Mouse (Mus musculus) neural tube, embryonic 11.5 days (tissue): ENCODE results near the gene Tmem9. TPM values are rescaled to one million over a fixed set of nuclear protein-coding genes. Genes with fewer than 3 reads are reported as not detected.

Source experiments
- ATAC-seq: fragments of 200-750 bp; cut with Nextera tagmentation; 2 replicates; pipeline ENCODE4 v1.8.0; 2017; ENCODE audit warnings: moderate number of reproducible peaks, mild to moderate bottlenecking, moderate TSS enrichment, moderate library complexity; ENCODE audit not compliant: insufficient read depth, low FRiP score, low TSS enrichment
- DNase-seq: peaks from one replicate; pipeline ENCODE4 v3.0.0-alpha.2; 2015; ENCODE audit warnings: low spot score
- H3K27ac ChIP-seq: fragments of 300-500 bp; sonication (generic); 2 replicates; pipeline ENCODE4 v1.5.1; 2014; ENCODE audit warnings: low read depth, mild to moderate bottlenecking, low read length
- H3K27me3 ChIP-seq: fragments of 300-500 bp; sonication (generic); 2 replicates; pipeline ENCODE4 v1.6.1; 2014; ENCODE audit warnings: mild to moderate bottlenecking, low read length, mixed read lengths; ENCODE audit not compliant: control insufficient read depth, insufficient read depth
- H3K36me3 ChIP-seq: fragments of 300-500 bp; sonication (generic); 2 replicates; pipeline ENCODE4 v1.6.1; 2014; ENCODE audit warnings: mild to moderate bottlenecking, low read length, moderate library complexity, mixed read lengths; ENCODE audit not compliant: control insufficient read depth, insufficient read depth
- H3K4me1 ChIP-seq: fragments of 300-500 bp; sonication (generic); 2 replicates; pipeline ENCODE4 v1.6.1; 2014; ENCODE audit warnings: low read length, mixed read lengths; ENCODE audit not compliant: control insufficient read depth, insufficient read depth
- H3K4me2 ChIP-seq: fragments of 300-500 bp; sonication (generic); 2 replicates; pipeline ENCODE4 v1.6.1; 2014; ENCODE audit warnings: low read depth, mild to moderate bottlenecking, moderate library complexity
- H3K4me3 ChIP-seq: fragments of 300-500 bp; sonication (generic); 2 replicates; pipeline ENCODE4 v1.5.1; 2014; ENCODE audit warnings: low read depth, low read length
- H3K9ac ChIP-seq: fragments of 300-500 bp; sonication (generic); 2 replicates; pipeline ENCODE4 v1.6.1; 2014; ENCODE audit warnings: mild to moderate bottlenecking, low read length
- H3K9me3 ChIP-seq: fragments of 300-500 bp; sonication (generic); 2 replicates; pipeline ENCODE4 v1.6.1; 2016; ENCODE audit warnings: low read length; ENCODE audit not compliant: control insufficient read depth
- WGBS: fragments of 180-500 bp; shearing (Covaris S2); extraction: QIAGEN DNeasy Blood & Tissue Kit; methylation state at CpG from one replicate; pipeline ENCODE4 v1.1.7; 2014; 5-methylcytosine and 5-hydroxymethylcytosine counted together
- polyA plus RNA-seq: library from polyadenylated mRNA; unstranded; fragments of >200 nt; fragmentation: Nextera tagmentation; extraction: Ambion mirVana; gene quantifications from 2 replicates; pipeline ENCODE4 v1.2.1, GENCODE M21; 2014

Tmem9 gene
- polyA plus RNA-seq, 1 experiment from 2014 or later: 64.6 TPM

DNA sequence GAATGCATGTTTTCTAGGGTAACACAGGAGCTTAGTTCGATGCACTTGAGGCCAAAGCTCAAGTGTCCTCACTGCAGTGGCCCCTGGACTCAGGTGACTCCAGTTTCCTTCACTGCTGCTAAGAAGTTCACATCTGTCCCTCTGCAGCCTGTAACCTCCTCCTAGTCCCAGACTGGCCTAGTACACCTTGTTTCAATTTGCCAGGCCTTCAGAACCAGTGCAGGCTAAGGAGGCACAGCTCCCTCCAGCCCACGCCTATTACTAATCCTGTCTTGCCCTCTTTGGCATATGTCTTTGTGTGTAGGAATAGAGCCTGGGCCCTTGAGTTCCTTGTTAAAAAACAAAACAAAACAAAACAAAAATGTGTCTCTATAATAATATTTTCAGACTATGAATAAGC is 9.4 kb downstream of the Tmem9 start:
- H3K9ac ChIP-seq: peak overlapping the region; percentile 94; the same call in 1 of the 2 replicates
- ATAC-seq: no peak
- no peaks in the 10 kb centered on the region for H3K27me3 ChIP-seq
- no peak overlapping the region for H3K4me3 ChIP-seq
- H3K4me1 ChIP-seq: peaks cover 11% of the 10 kb centered on the region; the same call in 1 of the 2 replicates
- no peak for DNase-seq
- H3K27ac ChIP-seq: no peak overlapping the region
- 78% methylated on average over 2 of the region's 2 CpGs for WGBS
- peak overlapping the region; percentile 19 for H3K4me2 ChIP-seq
- H3K36me3 ChIP-seq: no peaks in the 10 kb centered on the region; the same call in 1 of the 2 replicates
- no peaks in the 10 kb centered on the region for H3K9me3 ChIP-seq

GRCm38 (mm10) chr1:136017907-136018313 is 10.0 kb downstream of the Tmem9 start:
- Histone ChIP-seq H3K4me1 (peaks cover 11% of the 10 kb centered on the region; the same call in 1 of the 2 replicates), H3K9ac (peak overlapping the region; percentile 94), H3K27ac (no peak overlapping the region; the same call in 1 of the 2 replicates), H3K36me3 (no peaks in the 10 kb centered on the region; the same call in 1 of the 2 replicates), H3K27me3 (no peaks in the 10 kb centered on the region), H3K9me3 (no peaks in the 10 kb centered on the region), H3K4me2 (peak overlapping the region; percentile 91), H3K4me3 (peak overlapping the region; percentile 80)
- DNase-seq (peak; percentile 93), ATAC-seq (peak; percentile 99)
- WGBS: 0% methylated on average over 21 of the region's 22 CpGs

GRCm38 (mm10) chr1:136018390-136019189 is 10.6 kb downstream of the Tmem9 start:
- H3K4me1 ChIP-seq: peaks cover 11% of the 10 kb centered on the region; the same call in 1 of the 2 replicates
- H3K27me3 ChIP-seq: no peaks in the 10 kb centered on the region
- H3K4me3 ChIP-seq: peak overlapping the region; percentile 80
- H3K9me3 ChIP-seq: no peaks in the 10 kb centered on the region
- H3K27ac ChIP-seq: no peak overlapping the region; the same call in 1 of the 2 replicates
- no peak for DNase-seq
- 8% methylated on average over 24 of the region's 24 CpGs for WGBS
- peak overlapping the region; percentile 94 for H3K9ac ChIP-seq
- peak overlapping the region; percentile 91 for H3K4me2 ChIP-seq
- peak; percentile 37 for ATAC-seq
- no peaks in the 10 kb centered on the region; the same call in 1 of the 2 replicates for H3K36me3 ChIP-seq

DNA sequence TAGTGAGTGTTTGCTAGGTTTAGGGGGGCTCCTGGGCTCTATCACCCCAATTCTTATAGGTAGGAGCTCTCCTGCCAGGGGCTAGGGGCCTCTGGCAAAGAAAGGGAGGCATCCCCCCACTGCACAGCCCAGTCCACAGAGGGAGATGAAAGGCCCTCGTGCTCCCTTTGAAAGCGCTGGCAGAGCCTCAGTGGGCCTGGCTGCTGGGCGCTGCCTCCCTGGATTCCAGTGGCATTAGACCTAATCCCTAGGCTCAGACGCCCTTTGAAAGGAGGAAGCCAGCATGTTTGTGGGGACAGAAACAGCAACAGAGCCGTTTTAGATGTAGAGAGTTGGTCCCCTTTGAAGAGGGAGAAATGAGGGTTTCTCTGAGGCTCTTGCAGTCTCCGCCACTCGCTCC is 22.3 kb downstream of the Tmem9 start:
- 64% methylated on average over 7 of the region's 7 CpGs for WGBS
- Histone ChIP-seq H3K4me1 (no peaks in the 10 kb centered on the region), H3K9me3 (no peaks in the 10 kb centered on the region), H3K9ac (no peak overlapping the region), H3K4me3 (no peak overlapping the region), H3K4me2 (no peak overlapping the region), H3K36me3 (peaks cover 19% of the 10 kb centered on the region), H3K27me3 (no peaks in the 10 kb centered on the region), H3K27ac (no peak overlapping the region)
- ATAC-seq: no peak
- DNase-seq: no peak

- H3K9ac ChIP-seq: no peak overlapping the region
- WGBS: 76% methylated on average over 8 of the region's 8 CpGs
- H3K4me2 ChIP-seq: no peak overlapping the region
- no peaks in the 10 kb centered on the region for H3K9me3 ChIP-seq
- H3K4me1 ChIP-seq: no peaks in the 10 kb centered on the region
- H3K4me3 ChIP-seq: no peak overlapping the region
- ATAC-seq (no peak), DNase-seq (no peak)
- H3K27ac ChIP-seq: no peak overlapping the region
- no peaks in the 10 kb centered on the region for H3K27me3 ChIP-seq
- H3K36me3 ChIP-seq: peaks cover 17% of the 10 kb centered on the region
Measured at GRCm38 (mm10) chr1:136031697-136032096, 23.7 kb downstream of the Tmem9 start.

GRCm38 (mm10) chr1:136032961-136033360 is 25.0 kb downstream of the Tmem9 start:
- DNase-seq: no peak
- ATAC-seq: no peak
- Histone ChIP-seq H3K36me3 (peaks cover 11% of the 10 kb centered on the region), H3K4me2 (no peak overlapping the region), H3K27me3 (no peaks in the 10 kb centered on the region), H3K4me1 (no peaks in the 10 kb centered on the region), H3K27ac (no peak overlapping the region), H3K4me3 (no peak overlapping the region), H3K9me3 (no peaks in the 10 kb centered on the region), H3K9ac (no peak overlapping the region)
- 73% methylated on average over 7 of the region's 7 CpGs for WGBS

DNA sequence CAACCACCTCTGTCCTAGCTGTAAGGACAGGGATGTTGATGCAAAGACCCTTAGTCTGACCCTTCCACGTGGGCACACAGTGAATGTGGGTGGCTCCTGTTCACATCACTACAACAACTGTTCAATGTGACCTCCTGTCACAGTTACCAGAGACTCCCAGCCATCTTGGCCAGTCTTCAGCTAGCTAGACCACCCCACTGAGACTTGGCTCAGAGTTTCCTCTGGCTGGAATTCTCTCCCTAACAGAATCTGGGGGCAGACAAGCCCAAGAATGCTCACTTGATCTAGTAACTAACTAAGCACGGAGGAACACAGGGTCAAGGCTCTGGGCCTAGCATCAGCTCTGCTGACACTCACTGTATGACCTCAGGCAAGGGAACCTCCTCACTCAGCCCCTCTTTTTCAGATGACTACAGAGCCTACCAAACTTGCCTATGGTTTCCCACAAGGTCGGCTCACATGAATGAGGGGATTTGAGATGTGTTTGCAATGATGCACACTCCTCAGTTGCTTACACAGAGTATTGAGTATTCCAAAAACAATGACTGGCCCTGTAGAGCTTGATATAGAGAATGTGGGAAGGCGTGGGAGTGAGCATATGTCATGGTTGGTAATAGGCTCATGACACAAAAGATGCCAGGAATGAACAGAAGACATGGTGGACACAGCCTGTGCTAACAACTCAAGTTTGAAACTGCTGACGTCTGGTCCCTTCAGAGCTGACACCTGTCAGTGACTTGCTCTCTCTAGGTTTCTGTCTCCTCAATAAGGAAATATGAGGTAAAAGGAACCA is 31.0 kb downstream of the Tmem9 start:
- no peak for DNase-seq
- Histone ChIP-seq H3K4me1 (no peaks in the 10 kb centered on the region), H3K9me3 (no peaks in the 10 kb centered on the region), H3K4me2 (no peak overlapping the region), H3K27me3 (no peaks in the 10 kb centered on the region), H3K4me3 (no peak overlapping the region), H3K27ac (no peak overlapping the region), H3K9ac (no peak overlapping the region), H3K36me3 (peaks cover 5% of the 10 kb centered on the region; the same call in 1 of the 2 replicates)
- no peak for ATAC-seq
- 80% methylated on average over 5 of the region's 5 CpGs for WGBS

DNA sequence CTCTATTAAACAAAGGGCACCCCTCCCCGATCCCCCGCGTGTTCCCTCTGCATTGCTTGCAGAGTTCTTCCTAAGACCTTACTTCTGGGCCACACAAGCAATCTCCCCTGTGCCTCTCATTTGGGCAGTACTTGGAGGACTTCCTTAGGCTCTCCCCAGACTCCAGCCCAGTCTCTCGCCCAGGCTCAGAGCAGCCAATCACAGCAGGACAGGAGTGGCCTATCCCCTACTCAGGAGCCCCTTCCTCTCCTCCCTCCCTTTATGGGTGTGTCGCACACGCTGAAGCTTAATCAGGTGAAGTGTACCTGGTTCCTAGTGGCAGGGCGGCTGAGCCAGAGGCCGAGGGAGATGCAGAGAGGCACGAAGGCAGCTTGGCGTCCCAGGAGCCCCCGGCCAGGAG is 32.5 kb downstream of the Tmem9 start:
- ATAC-seq (no peak), DNase-seq (no peak)
- Histone ChIP-seq H3K27me3 (no peaks in the 10 kb centered on the region), H3K27ac (no peak overlapping the region), H3K4me1 (no peaks in the 10 kb centered on the region), H3K9ac (no peak overlapping the region), H3K4me2 (no peak overlapping the region), H3K36me3 (no peaks in the 10 kb centered on the region), H3K9me3 (no peaks in the 10 kb centered on the region), H3K4me3 (no peak overlapping the region)
- WGBS: 20% methylated on average over 11 of the region's 11 CpGs
